10 mouse cellular contexts compared by ENCODE assay signal in genomic region chr11:102339624-102340023, GRCm38 (mm10). TPM values are rescaled to one million over a fixed set of nuclear protein-coding genes. Genes with fewer than 3 reads are reported as not detected.
DNase-seq lines count a peak whose midpoint lies in the region; TF ChIP-seq lines count a peak whose summit lies in the region.
"Had no signal": no experiment of that assay in that cellular context is flagged by ENCODE, and none has a peak within 500 bp of the region (broad histone marks: within the 10 kb centered on the region; RNA-seq: fewer than 3 reads in every experiment).

No protein-coding gene starts in this region.

- peak; percentile 29; the same call in 1 of the 2 replicates for TF ChIP-seq CTCF in kidney, adult 2 months (conservative IDR thresholded peaks at IDR 0.05; ENCODE audit: insufficient read depth, insufficient read length, low read depth, low read length)
- TF ChIP-seq CTCF in brain, embryonic 14.5 days (IDR thresholded peaks at IDR 0.05; ENCODE audit: borderline replicate concordance, extremely low read depth, insufficient read depth, insufficient read length), result peak; percentile 42; the same call in 1 of the 2 replicates

- 0 out of 2 replicates have a peak, but pooled peaks cover 3% of the 10 kb centered on the region for H3K4me1 ChIP-seq in kidney, adult 2 months (ENCODE audit: control insufficient read depth, insufficient read depth, low read length)

- H3K27ac ChIP-seq in kidney, adult 2 months (ENCODE audit: insufficient read depth, low read depth, low read length), result no peak overlapping the region

- H3K36me3 ChIP-seq in kidney, adult 2 months (ENCODE audit: control insufficient read depth, insufficient read depth, low read length), result no peaks in the 10 kb centered on the region
- H3K36me3 ChIP-seq: heart, embryonic 12.5 days had no signal

- no peak overlapping the region for H3K4me3 ChIP-seq in kidney, adult 2 months (ENCODE audit: insufficient read depth, low read depth, low read length)
- H3K4me3 ChIP-seq: heart, embryonic 12.5 days had no signal

- 66% methylated on average over 4 of the region's 4 CpGs for WGBS in kidney, adult 2 months

- no peak for TF ChIP-seq POLR2A in kidney, adult 2 months (IDR thresholded peaks at IDR 0.05; ENCODE audit: low read depth, low read length)
- no peak for TF ChIP-seq POLR2A in brain, embryonic 14.5 days (IDR thresholded peaks at IDR 0.05; ENCODE audit: borderline replicate concordance, extremely low read depth, insufficient read depth, insufficient read length, poor library complexity, severe bottlenecking)

- DNase-seq in kidney, adult 2 months, result no peak
- DNase-seq in kidney, adult 11 months, result no peak
- peak; percentile 11 for DNase-seq in thymus, postnatal 25 days
- DNase-seq in thymus, adult 18-20 months, result no peak
- DNase-seq in brain, embryonic 14.5 days (ENCODE audit: low read depth), result no peak
- peak; percentile 39 for DNase-seq in testis, postnatal 14 days (ENCODE audit: low spot score)
- DNase-seq in frontal cortex, postnatal 14 days (ENCODE audit: low spot score in 2 of 2), result no peak
- DNase-seq in right cerebral cortex, postnatal 36 days (ENCODE audit: low spot score in 2 of 2), result no peak
- DNase-seq: layer of hippocampus, postnatal 36 days had no signal

- no peaks in the 10 kb centered on the region for H3K27me3 ChIP-seq in kidney, adult 2 months (replicated peaks; ENCODE audit: control insufficient read depth, insufficient read depth, low read length)
- H3K27me3 ChIP-seq: heart, embryonic 12.5 days had no signal

RNA-seq across cellular contexts. Expression of gene Ubtf, which starts 20.1 kb away (rescaled TPM):
- 27.0 and 30.3 TPM in 2 replicates for polyA plus RNA-seq in kidney, adult 2 months (2012; rRNA removed)
- polyA plus RNA-seq in brain, embryonic 14.5 days (2012; rRNA removed), result 57.7 and 80.5 TPM in 2 replicates

RNA-seq across cellular contexts. Expression of gene Slc4a1, which starts 26.4 kb away (rescaled TPM):
- 79.5 and 90.6 TPM in 2 replicates for polyA plus RNA-seq in kidney, adult 2 months (2012; rRNA removed)
- 1.3 and 2.6 TPM in 2 replicates for polyA plus RNA-seq in brain, embryonic 14.5 days (2012; rRNA removed)

RNA-seq across cellular contexts. Expression of gene Atxn7l3, which starts 43.2 kb away (rescaled TPM):
- 28.0 TPM in 2 replicates for polyA plus RNA-seq in kidney, adult 2 months (2012; rRNA removed)
- polyA plus RNA-seq in brain, embryonic 14.5 days (2012; rRNA removed), result 116 and 130 TPM in 2 replicates

RNA-seq across cellular contexts. Expression of gene Rundc3a, which starts 53.6 kb away (rescaled TPM):
- polyA plus RNA-seq in kidney, adult 2 months (2012; rRNA removed), result 2.6 and 3.4 TPM in 2 replicates
- polyA plus RNA-seq in brain, embryonic 14.5 days (2012; rRNA removed), result 292 and 306 TPM in 2 replicates

RNA-seq across cellular contexts. Expression of gene Tmub2, which starts 54.9 kb away (rescaled TPM):
- 59.7 and 66.9 TPM in 2 replicates for polyA plus RNA-seq in kidney, adult 2 months (2012; rRNA removed)
- 74.7 and 88.3 TPM in 2 replicates for polyA plus RNA-seq in brain, embryonic 14.5 days (2012; rRNA removed)

Comparison
In these comparisons a context has a peak if more than half of its experiments do, and no peak if none do; other contexts are left out.
1. DNase-seq: peak in thymus, postnatal 25 days (single experiment) and testis, postnatal 14 days (single experiment); none in kidney, adult 2 months (single experiment), kidney, adult 11 months (single experiment), thymus, adult 18-20 months (0 of 2), brain, embryonic 14.5 days (single experiment), frontal cortex, postnatal 14 days (0 of 2) and right cerebral cortex, postnatal 36 days (0 of 2).
2. RNA of gene Slc4a1, which starts 26.4 kb away (polyA plus RNA-seq): 79.5 to 90.6 TPM in kidney, adult 2 months; 1.3 to 2.6 TPM in brain, embryonic 14.5 days; every median in the first group is over 10 times any median in the second.